Mouse (Mus musculus): ENCODE measurements around the gene Tpst2.

DNA sequence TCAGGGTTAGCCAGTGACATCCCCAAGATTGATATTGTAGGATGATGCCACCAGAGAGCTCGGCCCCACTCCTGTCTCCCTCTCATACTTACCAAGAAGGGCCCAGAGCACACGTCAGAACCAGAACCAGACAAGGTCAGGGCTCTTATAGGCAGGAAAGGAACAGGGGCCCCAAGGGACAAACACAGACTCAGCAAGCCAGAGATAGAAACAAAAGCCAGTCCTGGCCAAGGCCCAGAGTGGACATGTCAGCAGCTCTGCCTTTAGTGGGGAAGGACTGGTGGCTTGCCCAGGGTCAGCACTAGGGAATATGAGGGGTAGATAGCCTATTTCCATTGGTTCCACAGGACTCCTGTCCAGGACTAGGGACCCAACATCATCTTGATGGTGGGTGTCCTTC, 24.1 kb upstream of the Tpst2 start, which contains the start of gene Cryba4:
- TF ChIP-seq EP300 (IDR thresholded peaks at IDR 0.05; ENCODE audit: low read depth) = no peak
- TF ChIP-seq CTCF (IDR thresholded peaks at IDR 0.05; ENCODE audit: low read depth) = no peak

Measured in liver, postnatal 0 days (tissue).